Mouse (Mus musculus) kidney, embryonic 16.5 days (tissue): ENCODE data around the gene Wdr20. TPM values are rescaled to one million over a fixed set of nuclear protein-coding genes. Genes with fewer than 3 reads are reported as not detected.
"Not testable (repeated sequence)": the region's sequence is repeated elsewhere in the genome, so short reads cannot be mapped to it uniquely, and the experiment has no call there.

Experiments
- ATAC-seq: fragments of 200-750 bp; cut with Nextera tagmentation; 2 replicates; pipeline ENCODE4 v1.8.0; 2017; ENCODE audit warnings: moderate TSS enrichment; ENCODE audit not compliant: low FRiP score, low TSS enrichment
- H3K27ac ChIP-seq: fragments of 300-500 bp; sonication (generic); 2 replicates; pipeline ENCODE4 v1.5.1; 2014; ENCODE audit warnings: low read length
- H3K27me3 ChIP-seq: fragments of 300-500 bp; sonication (generic); 2 replicates; pipeline ENCODE4 v1.6.1; 2014; ENCODE audit warnings: low read length, control low read depth, mixed read lengths; ENCODE audit not compliant: insufficient read depth
- H3K36me3 ChIP-seq: fragments of 300-500 bp; sonication (generic); 2 replicates; pipeline ENCODE4 v1.6.1; 2014; ENCODE audit warnings: low read length, control low read depth, mixed read lengths; ENCODE audit not compliant: insufficient read depth
- H3K4me1 ChIP-seq: fragments of 300-500 bp; sonication (generic); 2 replicates; pipeline ENCODE4 v1.6.1; 2014; ENCODE audit warnings: low read length, control low read depth, mixed read lengths; ENCODE audit not compliant: insufficient read depth
- H3K4me2 ChIP-seq: fragments of 300-500 bp; sonication (generic); replicated peaks from 2 replicates; pipeline ENCODE4 v1.6.1; 2014; ENCODE audit warnings: low read depth, low read length
- H3K4me3 ChIP-seq: fragments of 300-500 bp; sonication (generic); 2 replicates; pipeline ENCODE4 v1.5.1; 2014; ENCODE audit warnings: mild to moderate bottlenecking, low read length
- H3K9ac ChIP-seq: fragments of 300-500 bp; sonication (generic); replicated peaks from 2 replicates; pipeline ENCODE4 v1.6.1; 2014; ENCODE audit warnings: low read length
- H3K9me3 ChIP-seq: fragments of 300-500 bp; sonication (generic); 2 replicates; pipeline ENCODE4 v1.6.1; 2016; ENCODE audit warnings: low read length, control low read depth
- WGBS: fragments of 180-500 bp; shearing (Covaris S2); extraction: QIAGEN DNeasy Blood & Tissue Kit; methylation state at CpG from one replicate; pipeline ENCODE4 v1.1.7; 2014; 5-methylcytosine and 5-hydroxymethylcytosine counted together
- polyA plus RNA-seq: library from polyadenylated mRNA; unstranded; fragments of >200 nt; fragmentation: Nextera tagmentation; extraction: Ambion mirVana; gene quantifications from 2 replicates; pipeline ENCODE4 v1.2.1, GENCODE M21; 2015

The Wdr20 gene
- polyA plus RNA-seq, 1 experiment from 2014 or later = 24.8 TPM

DNA sequence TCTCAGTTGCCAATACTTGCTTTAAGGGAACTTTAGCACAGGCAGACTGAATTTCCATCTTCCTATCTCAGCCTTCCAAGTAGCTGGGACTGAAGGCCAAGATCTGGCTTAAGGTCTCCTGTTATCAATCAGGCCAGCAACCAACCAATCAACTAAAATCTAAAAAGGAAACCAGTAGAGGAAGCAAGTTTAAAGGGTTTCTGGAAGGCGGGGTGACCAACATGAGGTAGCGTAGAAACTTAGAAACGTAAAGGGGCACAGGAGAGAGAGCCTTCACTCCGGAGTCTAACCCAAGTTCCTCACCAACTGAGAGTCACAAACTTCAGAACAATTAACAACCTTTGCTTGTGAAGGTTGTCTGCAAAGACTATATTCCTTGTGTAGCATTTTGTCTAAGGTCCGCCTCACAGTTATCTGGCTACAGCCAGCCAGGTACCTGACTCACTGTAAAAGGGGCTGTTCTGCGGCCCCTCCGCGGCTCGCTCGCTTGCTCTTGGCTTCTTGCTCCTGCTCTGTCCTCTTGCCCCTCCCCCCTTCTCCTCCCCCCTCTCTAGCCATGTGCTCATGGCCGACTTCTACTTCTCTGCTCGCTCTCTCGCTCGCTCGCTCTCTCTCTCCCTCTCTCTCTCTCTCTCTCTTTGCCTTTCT, 39.1 kb upstream of the Wdr20 start:
- Histone ChIP-seq H3K4me1 (peaks cover 16% of the 10 kb centered on the region), H3K9me3 (no peaks in the 10 kb centered on the region), H3K9ac (peak overlapping the region; percentile 29; the same call in 1 of the 2 replicates), H3K4me3 (no peak overlapping the region), H3K36me3 (peaks cover 7% of the 10 kb centered on the region; the same call in 1 of the 2 replicates), H3K4me2 (0 out of 2 replicates have a peak overlapping the region, but pooled peaks have one; percentile 5), H3K27me3 (no peaks in the 10 kb centered on the region), H3K27ac (no peak overlapping the region)
- WGBS = 44% methylated on average over 15 of the region's 15 CpGs
- ATAC-seq = no peak

DNA sequence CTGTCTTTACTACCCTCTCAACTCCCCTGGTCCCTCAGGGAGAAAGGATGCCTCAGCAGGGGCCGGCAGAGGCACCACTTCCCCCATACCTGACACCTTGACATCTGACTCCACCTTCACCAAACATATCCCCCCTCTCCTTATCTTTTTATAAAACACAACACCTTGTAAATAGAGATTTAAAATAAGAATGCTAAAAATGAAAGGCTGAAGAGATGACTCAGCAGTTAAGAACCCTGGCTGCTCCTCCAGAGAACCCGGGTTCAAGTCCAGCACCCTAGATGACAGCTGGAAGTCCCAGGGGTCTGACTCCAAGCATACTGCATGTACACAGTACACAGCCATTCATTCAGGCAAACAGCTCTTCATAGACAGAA, 38.6 kb upstream of the Wdr20 start:
- no peak for ATAC-seq
- Histone ChIP-seq H3K4me3 (no peak overlapping the region), H3K4me2 (no peak overlapping the region), H3K27ac (no peak overlapping the region), H3K36me3 (peaks cover 7% of the 10 kb centered on the region; the same call in 1 of the 2 replicates), H3K9ac (peak overlapping the region; percentile 29; the same call in 1 of the 2 replicates), H3K27me3 (no peaks in the 10 kb centered on the region), H3K9me3 (no peaks in the 10 kb centered on the region), H3K4me1 (peaks cover 16% of the 10 kb centered on the region)
- WGBS = 50% methylated on average over 2 of the region's 2 CpGs

DNA sequence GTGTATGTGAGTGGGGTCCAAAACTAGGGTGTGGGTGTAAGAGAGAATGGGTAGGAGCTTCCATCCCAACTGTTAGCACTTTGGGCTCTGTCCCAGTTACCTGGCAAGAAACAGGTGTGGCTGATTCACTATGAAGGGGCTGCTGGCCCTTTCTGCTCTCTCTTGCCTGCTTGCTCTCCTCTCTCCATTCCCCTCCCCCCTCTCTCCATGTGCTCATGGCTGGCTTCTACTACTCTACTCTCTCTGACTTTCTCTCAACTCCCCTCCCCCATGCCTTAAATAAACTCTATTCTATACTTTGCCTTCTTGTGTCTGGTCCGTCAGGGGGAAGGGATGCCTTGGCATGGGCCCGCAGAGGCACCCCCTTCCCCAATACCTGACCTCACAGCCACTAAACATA, 37.0 kb upstream of the Wdr20 start:
- H3K9me3 ChIP-seq = no peaks in the 10 kb centered on the region

DNA sequence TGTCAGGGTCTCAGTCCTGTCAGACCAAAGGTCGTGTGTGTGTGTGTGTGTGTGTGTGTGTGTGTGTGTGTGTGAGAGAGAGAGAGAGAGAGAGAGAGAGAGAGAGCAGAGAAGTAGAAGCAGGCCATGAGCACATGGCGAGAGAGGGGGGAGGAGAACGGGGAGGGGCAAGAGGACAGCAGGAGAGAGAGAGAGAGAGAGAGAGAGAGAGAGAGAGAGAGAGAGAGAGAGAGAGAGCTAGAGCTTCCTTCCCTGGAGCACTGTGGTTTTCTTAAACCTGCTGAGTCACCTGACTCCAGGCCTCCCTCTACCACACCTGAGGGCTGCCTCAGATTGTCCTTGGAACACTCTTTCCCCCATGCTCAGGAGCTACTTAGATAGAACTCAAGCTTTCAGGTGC, 36.4 kb upstream of the Wdr20 start:
- not testable (repeated sequence) for H3K36me3 ChIP-seq, H3K27ac ChIP-seq, H3K4me3 ChIP-seq, H3K4me2 ChIP-seq, H3K4me1 ChIP-seq, H3K9ac ChIP-seq, ATAC-seq, H3K27me3 ChIP-seq, H3K9me3 ChIP-seq
- 31% methylated on average over 3 of the region's 3 CpGs for WGBS

More for the DNA sequence above, 37.0 kb upstream of the Wdr20 start:
- Histone ChIP-seq H3K4me2 (no peak overlapping the region), H3K9ac (no peak overlapping the region), H3K36me3 (no peaks in the 10 kb centered on the region), H3K27ac (no peak overlapping the region), H3K4me1 (peaks cover 7% of the 10 kb centered on the region; the same call in 1 of the 2 replicates), H3K4me3 (no peak overlapping the region), H3K27me3 (no peaks in the 10 kb centered on the region)
- 46% methylated on average over 2 of the region's 2 CpGs for WGBS
- no peak for ATAC-seq

DNA sequence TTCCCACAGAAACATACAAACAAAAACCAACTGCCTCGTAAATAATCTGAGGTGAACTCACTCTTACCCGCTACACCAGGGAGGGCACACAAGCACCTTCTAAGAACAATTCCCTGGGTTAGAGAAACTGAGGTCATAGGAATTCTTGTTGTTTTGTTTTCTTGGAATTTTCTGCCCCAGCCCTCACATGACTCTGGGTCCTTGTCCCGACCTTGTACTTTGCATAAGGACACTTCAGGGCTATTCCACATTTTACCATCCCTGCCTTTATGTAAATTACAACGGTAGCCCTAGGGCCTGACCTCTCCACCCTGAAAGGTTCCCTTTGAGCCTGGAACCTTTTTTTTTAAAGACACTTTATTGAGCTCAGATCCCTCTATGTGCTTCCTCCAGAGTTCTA, 35.2 kb upstream of the Wdr20 start, which contains the start of gene Hsp90aa1:
TSS of gene Hsp90aa1 (minus strand) at position 173 of the 400 bp plus-strand sequence.
- no peak within 1 kb of the TSS; the same call in 1 of the 2 replicates for H3K27ac ChIP-seq
- 0 out of 2 replicates have a peak within 1 kb of the TSS, but pooled peaks have one; percentile 20 for H3K4me2 ChIP-seq
- H3K9ac ChIP-seq = 0 out of 2 replicates have a peak within 1 kb of the TSS, but pooled peaks have one; percentile 37

DNA sequence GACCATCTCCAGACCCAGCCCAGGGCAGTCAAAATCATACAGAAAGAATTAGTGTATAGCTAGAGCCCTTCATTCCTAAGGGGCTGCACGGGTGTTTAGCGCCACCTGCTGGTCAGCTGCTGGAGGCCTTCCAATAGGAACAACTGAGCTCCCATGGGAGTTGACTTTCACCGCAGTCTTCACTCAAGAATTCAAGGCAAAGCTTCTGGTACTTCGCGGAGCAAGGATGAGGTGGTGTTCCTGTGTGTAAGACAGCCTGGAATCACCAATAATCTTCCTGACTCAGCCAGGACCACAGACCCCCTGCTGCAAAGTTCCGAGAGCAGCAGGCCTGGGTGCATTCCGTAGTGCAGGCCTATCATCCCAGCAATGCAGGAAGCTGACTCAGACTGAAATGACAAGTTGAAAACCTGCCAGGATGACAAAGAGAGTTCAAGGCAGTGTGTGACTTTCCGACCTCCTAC, 34.7 kb upstream of the Wdr20 start:
- ATAC-seq = peak; percentile 40; the same call in 1 of the 2 replicates
- H3K9me3 ChIP-seq = no peaks in the 10 kb centered on the region
- H3K4me3 ChIP-seq = no peak overlapping the region
- H3K36me3 ChIP-seq = no peaks in the 10 kb centered on the region
- peaks cover 4% of the 10 kb centered on the region; the same call in 1 of the 2 replicates for H3K4me1 ChIP-seq
- 28% methylated on average over 8 of the region's 8 CpGs for WGBS
- H3K9ac ChIP-seq = 0 out of 2 replicates have a peak overlapping the region, but pooled peaks have one; percentile 37
- H3K4me2 ChIP-seq = 0 out of 2 replicates have a peak overlapping the region, but pooled peaks have one; percentile 20
- H3K27me3 ChIP-seq = no peaks in the 10 kb centered on the region
- no peak overlapping the region for H3K27ac ChIP-seq

More for the DNA sequence above, 35.2 kb upstream of the Wdr20 start, which contains the start of gene Hsp90aa1:
- Histone ChIP-seq H3K27me3 (no peaks in the 10 kb centered on the region), H3K9me3 (no peaks in the 10 kb centered on the region), H3K36me3 (no peaks in the 10 kb centered on the region), H3K4me3 (no peak within 1 kb of the TSS), H3K4me1 (peaks cover 4% of the 10 kb centered on the region; the same call in 1 of the 2 replicates)
- ATAC-seq = no peak
- 40% methylated on average over 4 of the region's 4 CpGs for WGBS

DNA sequence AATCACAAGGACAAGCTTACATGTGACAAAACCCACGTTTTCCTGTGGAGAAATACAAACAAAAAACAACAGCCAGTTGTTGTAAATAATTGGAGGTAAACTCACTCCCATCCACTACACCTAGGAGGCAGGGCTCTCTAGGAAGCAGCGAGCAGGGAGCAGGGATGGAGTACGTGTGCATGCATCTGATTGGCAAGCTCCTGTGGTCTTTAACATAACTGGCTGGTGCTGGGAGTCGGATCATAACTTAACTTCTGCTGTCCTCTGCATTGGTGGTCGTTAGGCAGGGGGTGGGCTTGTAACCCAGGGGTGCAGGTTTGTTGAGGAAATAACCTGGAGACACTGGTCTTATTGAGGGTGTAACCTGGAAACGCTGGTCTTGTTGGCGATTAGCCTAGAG, 34.1 kb upstream of the Wdr20 start:
- Histone ChIP-seq H3K4me3 (no peak overlapping the region), H3K4me1 (peaks cover 2% of the 10 kb centered on the region; the same call in 1 of the 2 replicates), H3K4me2 (no peak overlapping the region), H3K36me3 (no peaks in the 10 kb centered on the region), H3K9me3 (no peaks in the 10 kb centered on the region), H3K9ac (no peak overlapping the region), H3K27ac (no peak overlapping the region), H3K27me3 (no peaks in the 10 kb centered on the region)
- 72% methylated on average over 7 of the region's 7 CpGs for WGBS
- ATAC-seq = no peak

DNA sequence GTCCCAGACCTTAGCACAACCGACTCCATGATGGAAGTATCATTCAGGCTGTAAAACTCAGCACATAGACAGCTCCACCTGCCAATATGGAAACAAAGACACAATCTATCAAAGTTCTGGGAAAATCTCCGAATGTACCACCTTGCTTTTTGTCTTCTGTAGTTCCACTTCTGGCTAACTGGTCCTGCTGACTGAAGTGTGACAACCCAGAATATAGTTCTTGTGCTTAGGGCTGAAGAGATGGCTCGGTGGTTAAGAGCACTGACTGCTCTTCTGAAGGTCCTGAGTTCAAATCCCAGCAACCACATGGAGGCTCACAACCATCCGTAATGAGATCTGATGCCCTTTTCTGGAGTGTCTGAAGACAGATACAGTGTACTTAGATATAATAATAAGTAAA, 32.3 kb upstream of the Wdr20 start:
- not testable (repeated sequence) for H3K27me3 ChIP-seq, ATAC-seq, H3K4me1 ChIP-seq, H3K36me3 ChIP-seq, H3K27ac ChIP-seq, H3K9ac ChIP-seq, H3K4me2 ChIP-seq, H3K9me3 ChIP-seq, H3K4me3 ChIP-seq
- 86% methylated on average over 4 of the region's 4 CpGs for WGBS

DNA sequence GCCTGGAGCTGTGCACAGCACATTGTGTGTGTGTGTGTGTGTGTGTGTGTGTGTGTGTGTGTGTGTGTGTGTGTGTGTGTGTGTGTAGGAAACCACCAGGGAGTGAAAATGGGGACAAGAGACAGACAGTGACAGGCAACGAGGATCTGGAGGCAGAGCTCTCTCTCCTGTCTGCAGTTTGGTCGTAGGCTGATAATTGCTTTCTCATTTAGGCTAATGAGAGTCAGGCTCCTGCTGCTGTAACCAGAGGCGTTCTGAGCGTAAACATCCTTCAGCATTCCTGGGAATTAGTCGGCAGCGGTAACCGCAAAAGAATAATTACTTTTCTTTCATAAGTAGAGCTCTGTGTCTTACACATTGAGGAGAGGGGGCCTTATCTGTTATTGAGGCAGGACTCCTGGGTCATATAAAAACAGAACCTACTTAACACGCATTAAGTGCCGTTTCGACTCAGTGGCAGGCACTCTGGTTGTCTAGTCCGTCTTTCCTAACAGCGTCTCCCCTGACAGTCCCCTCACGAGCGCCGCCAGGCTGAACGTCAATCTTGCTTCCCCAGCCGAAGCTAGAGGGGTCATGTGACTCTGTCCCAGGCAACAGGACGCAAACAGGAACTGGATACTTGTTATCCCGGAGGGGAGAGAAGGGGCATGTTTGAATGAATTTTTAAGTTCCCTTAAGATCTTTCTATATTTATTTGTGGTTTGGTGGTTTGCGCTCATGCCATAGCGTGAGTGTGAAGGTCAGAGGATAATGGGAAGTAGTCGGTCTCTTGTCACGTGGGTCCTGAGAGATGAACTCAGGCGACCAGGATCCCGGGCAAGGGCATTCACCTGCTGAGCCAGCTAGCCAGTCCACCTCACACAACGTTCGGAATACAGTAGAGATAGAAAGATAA, 31.2 kb upstream of the Wdr20 start:
- no peak overlapping the region for H3K27ac ChIP-seq

More for the DNA sequence above, 31.2 kb upstream of the Wdr20 start:
- Histone ChIP-seq H3K4me2 (peak overlapping the region; percentile 69), H3K4me3 (peak overlapping the region; percentile 43), H3K36me3 (no peaks in the 10 kb centered on the region), H3K27me3 (no peaks in the 10 kb centered on the region), H3K9ac (peak overlapping the region; percentile 53), H3K4me1 (no peaks in the 10 kb centered on the region), H3K9me3 (no peaks in the 10 kb centered on the region)
- peak; percentile 60; the same call in 1 of the 2 replicates for ATAC-seq
- 2% methylated on average over 27 of the region's 27 CpGs for WGBS
